Mouse (Mus musculus) B cell, adult 2 months (primary cell): ENCODE results near the gene Ugt1a5.
A peak's percentile ranks its signal among the peaks of the same experiment; 100 is the strongest.

Experiments
- DNase-seq, 2 experiments: peaks; one replicate each; pipeline ENCODE4 v3.0.0; 2022

Ugt1a5 gene

GRCm38 (mm10) chr1:88225301-88225700, 59.5 kb downstream of the Ugt1a5 start:
- DNase-seq, result peak in 1 of 2 experiments; percentile 2

- peak in 1 of 2 experiments; percentile 1 for DNase-seq
These were observed 59.9 kb downstream of the Ugt1a5 start for GRCm38 (mm10) chr1:88225741-88226140.

DNA sequence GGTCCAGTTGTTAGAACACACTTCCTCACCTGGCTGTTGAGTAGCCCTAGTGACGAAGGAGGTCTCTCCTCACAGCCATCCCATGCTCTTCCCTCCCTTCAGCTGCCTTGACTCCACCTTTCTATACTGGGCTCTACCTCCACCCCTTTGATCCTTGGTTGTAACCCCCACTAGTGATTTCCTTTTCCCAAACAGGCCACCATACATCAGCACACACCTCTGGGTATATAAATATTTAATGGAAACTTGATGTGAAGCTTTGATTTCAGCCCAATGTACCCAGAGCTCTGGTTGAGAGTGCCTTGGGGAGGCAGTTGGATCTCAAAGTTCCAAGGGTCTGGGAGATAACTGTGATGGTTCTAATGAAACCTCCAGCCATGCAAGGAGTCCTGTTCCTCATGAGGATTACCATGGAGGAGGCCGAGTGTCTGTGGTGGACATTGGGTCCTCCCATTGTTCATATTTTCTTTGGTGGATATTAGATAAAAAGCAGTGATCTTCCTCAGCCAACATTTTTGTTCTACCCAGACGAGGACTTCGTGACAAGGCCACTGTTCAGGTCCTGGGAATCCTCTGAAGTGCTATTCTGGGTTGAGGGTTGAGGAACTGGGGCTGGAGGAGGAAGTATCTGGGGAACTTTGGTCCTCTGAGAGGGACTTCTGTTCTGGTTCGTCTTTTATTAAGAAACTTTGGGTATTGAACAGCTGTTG, 61.0 kb downstream of the Ugt1a5 start, which contains the start of gene Mroh2a:
Mroh2a (plus strand) TSS at position 317 of the 710 bp plus-strand sequence.
- DNase-seq, result no peak

DNA sequence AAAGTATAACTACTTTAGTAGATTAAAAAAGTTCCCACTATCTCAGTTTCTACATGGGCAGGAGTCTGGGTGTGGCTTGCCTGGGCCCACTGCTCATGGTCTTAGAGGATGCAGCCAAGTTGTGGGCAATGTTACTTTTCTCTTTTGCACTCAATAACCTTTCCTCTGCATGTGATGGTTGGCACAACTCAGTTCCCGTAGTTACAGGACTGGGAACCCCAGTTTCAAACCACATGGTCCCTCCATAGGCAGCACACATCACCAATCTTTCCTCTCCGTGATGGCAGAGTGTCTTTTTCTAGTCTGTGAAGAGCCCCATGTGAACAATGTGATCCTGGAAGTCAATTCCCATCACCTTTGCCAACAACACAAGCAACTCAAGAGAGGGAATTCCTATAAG, 61.7 kb downstream of the Ugt1a5 start:
- no peak for DNase-seq

DNA sequence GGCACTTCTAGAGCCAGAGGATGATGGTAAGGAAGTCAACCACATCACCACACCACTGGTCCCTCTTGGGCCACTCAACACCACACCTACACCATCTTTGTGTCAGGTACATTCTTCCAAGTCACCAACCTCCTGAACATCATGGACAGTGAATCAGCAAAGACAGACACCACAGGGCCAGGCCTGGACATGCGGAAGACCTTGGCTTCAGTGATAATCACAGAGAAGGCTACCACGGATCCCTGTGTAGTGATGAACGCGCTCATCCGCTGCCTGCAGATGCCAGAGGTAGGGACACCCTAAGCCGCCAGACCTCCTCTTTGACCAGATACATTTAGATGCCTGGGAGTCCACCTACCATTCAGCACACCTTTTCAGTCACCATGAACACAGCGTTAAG, 62.3 kb downstream of the Ugt1a5 start:
- DNase-seq, result no peak

- DNase-seq, result no peak
These were observed 63.8 kb downstream of the Ugt1a5 start for GRCm38 (mm10) chr1:88229566-88229965.

- no peak for DNase-seq
These were observed 64.2 kb downstream of the Ugt1a5 start for GRCm38 (mm10) chr1:88229986-88230385.

GRCm38 (mm10) chr1:88230421-88230820, 64.6 kb downstream of the Ugt1a5 start:
- no peak for DNase-seq

GRCm38 (mm10) chr1:88230981-88231802, 65.4 kb downstream of the Ugt1a5 start:
- no peak for DNase-seq

GRCm38 (mm10) chr1:88231803-88232499, 66.1 kb downstream of the Ugt1a5 start:
- no peak for DNase-seq

DNA sequence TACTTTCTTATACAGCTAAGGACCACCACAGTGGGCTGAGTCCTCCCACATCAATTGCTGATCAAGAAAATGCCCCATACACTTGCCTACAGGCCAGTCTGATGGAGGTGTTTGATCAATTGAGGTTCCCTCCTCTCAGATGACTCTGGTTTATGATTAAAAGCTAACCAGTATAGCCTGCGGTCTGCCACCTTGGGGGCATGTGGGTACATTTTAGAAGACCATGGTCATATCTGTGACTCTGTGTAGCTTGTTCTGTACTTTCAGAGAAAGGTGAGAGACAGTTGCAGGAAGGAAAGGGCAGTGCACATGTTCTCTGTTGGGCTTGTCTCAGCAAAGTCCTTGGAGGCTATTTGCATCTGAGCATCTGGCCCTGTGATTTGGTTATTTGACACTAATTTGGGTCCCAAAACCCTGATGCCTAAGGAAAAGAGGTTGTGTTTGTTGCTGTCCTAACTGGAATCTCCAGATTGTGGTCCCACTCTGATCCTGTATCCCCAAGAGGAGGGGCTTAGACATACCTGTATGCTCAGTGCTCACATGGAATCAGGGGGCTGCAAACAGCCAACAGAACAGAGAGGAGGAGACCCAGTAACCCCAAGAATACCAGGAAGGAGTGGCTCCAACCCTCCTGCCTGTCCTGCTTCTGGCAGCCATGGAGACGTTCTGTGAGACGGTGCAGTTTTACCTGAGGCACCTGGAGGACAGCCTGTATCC, 67.0 kb downstream of the Ugt1a5 start:
- no peak for DNase-seq

- DNase-seq, result no peak
These were observed 67.8 kb downstream of the Ugt1a5 start for GRCm38 (mm10) chr1:88233421-88234247.

DNA sequence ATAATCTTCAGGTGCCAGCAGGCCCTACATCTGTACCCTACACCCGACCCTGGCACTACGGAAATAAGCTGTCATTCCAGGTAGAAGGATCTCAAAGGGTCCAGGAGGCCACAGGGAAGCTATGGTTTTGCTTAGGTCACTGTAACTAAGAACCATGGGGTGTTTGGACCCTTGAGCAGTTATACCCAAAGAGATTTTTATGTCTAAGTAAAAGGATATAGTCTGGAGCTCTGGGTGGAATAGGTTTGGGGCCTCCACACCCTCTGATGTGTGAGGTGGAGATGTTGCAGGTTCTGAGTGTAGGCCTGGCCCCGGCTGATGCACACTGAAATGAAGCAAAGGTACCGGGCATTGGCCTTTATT, 68.4 kb downstream of the Ugt1a5 start:
- DNase-seq, result no peak

- DNase-seq, result no peak
These were observed 68.8 kb downstream of the Ugt1a5 start for GRCm38 (mm10) chr1:88234646-88235045.

GRCm38 (mm10) chr1:88235046-88235893, 69.5 kb downstream of the Ugt1a5 start:
- DNase-seq, result no peak

GRCm38 (mm10) chr1:88235894-88236415, 70.1 kb downstream of the Ugt1a5 start:
- DNase-seq, result no peak

DNA sequence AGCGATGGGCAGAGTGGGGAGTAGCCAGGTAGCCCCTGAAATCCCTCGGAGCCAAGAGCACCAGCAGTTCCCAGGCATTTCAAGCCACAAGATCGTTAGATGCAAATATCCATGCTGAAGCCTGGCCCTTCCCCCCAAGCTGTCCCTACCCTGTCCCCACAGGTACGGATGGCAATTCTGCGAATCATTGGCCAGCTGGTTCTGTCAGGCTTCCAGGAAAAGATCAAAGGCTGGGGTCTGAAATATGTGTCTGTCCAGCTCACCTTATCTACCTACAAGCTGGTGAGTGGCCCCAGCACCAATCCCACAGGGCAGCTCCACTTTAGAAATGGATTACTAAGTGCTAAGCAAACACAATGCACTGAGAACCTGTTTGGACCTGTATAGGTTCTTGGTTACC, 71.5 kb downstream of the Ugt1a5 start:
- DNase-seq, result no peak

DNA sequence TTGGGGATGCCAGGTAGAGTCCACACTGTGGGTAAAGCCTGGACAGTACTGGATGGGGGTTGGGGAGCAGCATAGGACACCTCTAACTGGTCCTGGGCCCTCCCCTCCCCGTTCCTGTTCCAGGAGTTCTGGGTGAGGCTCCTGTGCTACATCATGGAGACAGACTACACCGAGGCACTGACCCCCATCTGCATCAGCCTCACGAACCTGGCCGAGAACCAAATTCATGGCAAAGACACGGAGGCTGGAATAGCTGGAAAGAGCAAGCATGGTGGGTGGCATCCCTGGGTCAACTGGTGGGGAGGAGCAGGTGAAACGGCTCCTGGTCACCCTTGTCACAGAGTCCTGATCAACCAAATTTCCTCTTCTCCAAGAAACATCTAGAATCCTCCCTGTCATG, 73.0 kb downstream of the Ugt1a5 start:
- no peak for DNase-seq

- no peak for DNase-seq
These were observed 74.3 kb downstream of the Ugt1a5 start for GRCm38 (mm10) chr1:88240072-88240471.

GRCm38 (mm10) chr1:88240579-88240978, 74.8 kb downstream of the Ugt1a5 start:
- no peak for DNase-seq

- no peak for DNase-seq
These were observed 78.0 kb downstream of the Ugt1a5 start for GRCm38 (mm10) chr1:88243861-88244260.
